Mouse (Mus musculus): ENCODE results near the gene Jag1.

The Jag1 gene

GRCm38 (mm10) chr2:137099211-137099734, 17.2 kb downstream of the Jag1 start:
- DNase-seq (ENCODE audit: low spot score) = no peak

- DNase-seq (ENCODE audit: low spot score) = no peak
These were observed 18.0 kb downstream of the Jag1 start for GRCm38 (mm10) chr2:137098269-137099035.

GRCm38 (mm10) chr2:137096981-137097460, 19.4 kb downstream of the Jag1 start:
- DNase-seq (ENCODE audit: low spot score) = no peak

GRCm38 (mm10) chr2:137094301-137094700, 22.1 kb downstream of the Jag1 start:
- no peak for DNase-seq (ENCODE audit: low spot score)

GRCm38 (mm10) chr2:137093298-137093630, 23.2 kb downstream of the Jag1 start:
- DNase-seq (ENCODE audit: low spot score) = no peak

- no peak for DNase-seq (ENCODE audit: low spot score)
These were observed 23.7 kb downstream of the Jag1 start for GRCm38 (mm10) chr2:137092523-137093297.

GRCm38 (mm10) chr2:137091766-137092522, 24.5 kb downstream of the Jag1 start:
- DNase-seq (ENCODE audit: low spot score) = no peak

- DNase-seq (ENCODE audit: low spot score) = no peak
These were observed 28.7 kb downstream of the Jag1 start for GRCm38 (mm10) chr2:137087705-137088104.

- no peak for DNase-seq (ENCODE audit: low spot score)
These were observed 29.6 kb downstream of the Jag1 start for GRCm38 (mm10) chr2:137086621-137087395.

GRCm38 (mm10) chr2:137085257-137085656, 31.2 kb downstream of the Jag1 start:
- DNase-seq (ENCODE audit: low spot score) = no peak

GRCm38 (mm10) chr2:137082896-137083620, 33.4 kb downstream of the Jag1 start:
- no peak for DNase-seq (ENCODE audit: low spot score)

GRCm38 (mm10) chr2:137081001-137081400, 35.4 kb downstream of the Jag1 start:
- no peak for DNase-seq (ENCODE audit: low spot score)

GRCm38 (mm10) chr2:137080468-137080867, 36.0 kb downstream of the Jag1 start:
- DNase-seq (ENCODE audit: low spot score) = no peak

- peak; percentile 45 for DNase-seq (ENCODE audit: low spot score)
These were observed 36.6 kb downstream of the Jag1 start for GRCm38 (mm10) chr2:137079721-137080320.

- no peak for DNase-seq (ENCODE audit: low spot score)
These were observed 37.7 kb downstream of the Jag1 start for GRCm38 (mm10) chr2:137078771-137079170.

GRCm38 (mm10) chr2:137074313-137074620, 42.2 kb downstream of the Jag1 start:
- DNase-seq (ENCODE audit: low spot score) = no peak

GRCm38 (mm10) chr2:137073473-137074312, 42.8 kb downstream of the Jag1 start:
- peak; percentile 32 for DNase-seq (ENCODE audit: low spot score)

GRCm38 (mm10) chr2:137067479-137068110, 48.8 kb downstream of the Jag1 start:
- DNase-seq (ENCODE audit: low spot score) = no peak

- DNase-seq (ENCODE audit: low spot score) = no peak
These were observed 51.9 kb downstream of the Jag1 start for GRCm38 (mm10) chr2:137064513-137064912.
